Mouse (Mus musculus): Measurements from ENCODE around the gene Tenm3. TPM values are rescaled to one million over a fixed set of nuclear protein-coding genes. Genes with fewer than 3 reads are reported as not detected.

The Tenm3 gene
- polyA plus RNA-seq, 1 experiment, result 18.2 TPM

- Histone ChIP-seq H3K36me3 (ENCODE audit: control insufficient read depth, insufficient read depth) (no peaks in the 10 kb centered on the region), H3K27me3 (ENCODE audit: control insufficient read depth, insufficient read depth, insufficient read length) (no peaks in the 10 kb centered on the region), H3ac (ENCODE audit: control insufficient read depth, insufficient read length, low read depth) (no peak overlapping the region), H3K79me3 (ENCODE audit: low read depth) (no peaks in the 10 kb centered on the region), H3K79me2 (ENCODE audit: control insufficient read depth, insufficient read depth) (no peaks in the 10 kb centered on the region), H3K4me3 (ENCODE audit: insufficient read depth, poor library complexity, severe bottlenecking) (no peak overlapping the region)
- TF ChIP-seq CEBPB (IDR thresholded peaks at IDR 0.05; ENCODE audit: low read depth) (no peak), FOSL1 (IDR thresholded peaks at IDR 0.05; ENCODE audit: insufficient read depth, low read length, poor library complexity, severe bottlenecking) (no peak), MYOD1 (IDR thresholded peaks at IDR 0.05; ENCODE audit: control insufficient read depth, insufficient read length, low read depth) (no peak), USF1 (IDR thresholded peaks at IDR 0.05; ENCODE audit: low read depth) (no peak), CTCF (IDR thresholded peaks at IDR 0.05; ENCODE audit: control insufficient read depth, insufficient read depth, insufficient read length) (no peak), MAX (IDR thresholded peaks at IDR 0.05) (no peak), MYOG (IDR thresholded peaks at IDR 0.05; ENCODE audit: control insufficient read depth, extremely low read depth, insufficient read length) (no peak)
These were observed 490.3 kb downstream of the Tenm3 start for GRCm38 (mm10) chr8:48353458-48353857.

GRCm38 (mm10) chr8:48348901-48349300 lies 494.9 kb downstream of the Tenm3 start:
- no peaks in the 10 kb centered on the region for H3K79me3 ChIP-seq (ENCODE audit: low read depth)
- no peaks in the 10 kb centered on the region for H3K36me3 ChIP-seq (ENCODE audit: control insufficient read depth, insufficient read depth)
- H3K27me3 ChIP-seq (ENCODE audit: control insufficient read depth, insufficient read depth, insufficient read length), result no peaks in the 10 kb centered on the region

GRCm38 (mm10) chr8:48348386-48348785 lies 495.4 kb downstream of the Tenm3 start:
- Histone ChIP-seq H3K27me3 (ENCODE audit: control insufficient read depth, insufficient read depth, insufficient read length) (no peaks in the 10 kb centered on the region), H3K79me3 (ENCODE audit: low read depth) (no peaks in the 10 kb centered on the region), H3ac (ENCODE audit: control insufficient read depth, insufficient read length, low read depth) (no peak overlapping the region), H3K36me3 (ENCODE audit: control insufficient read depth, insufficient read depth) (no peaks in the 10 kb centered on the region), H3K4me3 (ENCODE audit: insufficient read depth, poor library complexity, severe bottlenecking) (no peak overlapping the region), H3K79me2 (ENCODE audit: control insufficient read depth, insufficient read depth) (no peaks in the 10 kb centered on the region)
- TF ChIP-seq MAX (IDR thresholded peaks at IDR 0.05) (no peak), MYOG (IDR thresholded peaks at IDR 0.05; ENCODE audit: control insufficient read depth, extremely low read depth, insufficient read length) (no peak), CEBPB (IDR thresholded peaks at IDR 0.05; ENCODE audit: low read depth) (no peak), USF1 (IDR thresholded peaks at IDR 0.05; ENCODE audit: low read depth) (no peak), MYOD1 (IDR thresholded peaks at IDR 0.05; ENCODE audit: control insufficient read depth, insufficient read length, low read depth) (no peak), CTCF (IDR thresholded peaks at IDR 0.05; ENCODE audit: control insufficient read depth, insufficient read depth, insufficient read length) (no peak), FOSL1 (IDR thresholded peaks at IDR 0.05; ENCODE audit: insufficient read depth, low read length, poor library complexity, severe bottlenecking) (no peak)

More at GRCm38 (mm10) chr8:48348901-48349300, 494.9 kb downstream of the Tenm3 start:
- TF ChIP-seq MYOD1 (IDR thresholded peaks at IDR 0.05; ENCODE audit: control insufficient read depth, insufficient read length, low read depth) (no peak), FOSL1 (IDR thresholded peaks at IDR 0.05; ENCODE audit: insufficient read depth, low read length, poor library complexity, severe bottlenecking) (no peak), MYOG (IDR thresholded peaks at IDR 0.05; ENCODE audit: control insufficient read depth, extremely low read depth, insufficient read length) (no peak), CTCF (IDR thresholded peaks at IDR 0.05; ENCODE audit: control insufficient read depth, insufficient read depth, insufficient read length) (no peak), MAX (IDR thresholded peaks at IDR 0.05) (no peak), USF1 (IDR thresholded peaks at IDR 0.05; ENCODE audit: low read depth) (no peak), CEBPB (IDR thresholded peaks at IDR 0.05; ENCODE audit: low read depth) (no peak)
- Histone ChIP-seq H3K79me2 (ENCODE audit: control insufficient read depth, insufficient read depth) (no peaks in the 10 kb centered on the region), H3ac (ENCODE audit: control insufficient read depth, insufficient read length, low read depth) (no peak overlapping the region), H3K4me3 (ENCODE audit: insufficient read depth, poor library complexity, severe bottlenecking) (no peak overlapping the region)

- Histone ChIP-seq H3K27me3 (ENCODE audit: control insufficient read depth, insufficient read depth, insufficient read length) (no peaks in the 10 kb centered on the region), H3K4me3 (ENCODE audit: insufficient read depth, poor library complexity, severe bottlenecking) (no peak overlapping the region), H3K79me2 (ENCODE audit: control insufficient read depth, insufficient read depth) (no peaks in the 10 kb centered on the region), H3K36me3 (ENCODE audit: control insufficient read depth, insufficient read depth) (no peaks in the 10 kb centered on the region), H3ac (ENCODE audit: control insufficient read depth, insufficient read length, low read depth) (no peak overlapping the region), H3K79me3 (ENCODE audit: low read depth) (no peaks in the 10 kb centered on the region)
- no peak for TF ChIP-seq MAX (IDR thresholded peaks at IDR 0.05)
- no peak for TF ChIP-seq MYOG (IDR thresholded peaks at IDR 0.05; ENCODE audit: control insufficient read depth, extremely low read depth, insufficient read length)
- no peak for TF ChIP-seq FOSL1 (IDR thresholded peaks at IDR 0.05; ENCODE audit: insufficient read depth, low read length, poor library complexity, severe bottlenecking)
- no peak for TF ChIP-seq USF1 (IDR thresholded peaks at IDR 0.05; ENCODE audit: low read depth)
- no peak for TF ChIP-seq CTCF (IDR thresholded peaks at IDR 0.05; ENCODE audit: control insufficient read depth, insufficient read depth, insufficient read length)
- no peak for TF ChIP-seq MYOD1 (IDR thresholded peaks at IDR 0.05; ENCODE audit: control insufficient read depth, insufficient read length, low read depth)
- no peak for TF ChIP-seq CEBPB (IDR thresholded peaks at IDR 0.05; ENCODE audit: low read depth)
These were observed 500.7 kb downstream of the Tenm3 start for GRCm38 (mm10) chr8:48343067-48343420.

GRCm38 (mm10) chr8:48342321-48343066 lies 501.3 kb downstream of the Tenm3 start:
- Histone ChIP-seq H3K36me3 (ENCODE audit: control insufficient read depth, insufficient read depth) (no peaks in the 10 kb centered on the region), H3K4me3 (ENCODE audit: insufficient read depth, poor library complexity, severe bottlenecking) (no peak overlapping the region), H3K79me3 (ENCODE audit: low read depth) (no peaks in the 10 kb centered on the region), H3K79me2 (ENCODE audit: control insufficient read depth, insufficient read depth) (no peaks in the 10 kb centered on the region), H3ac (ENCODE audit: control insufficient read depth, insufficient read length, low read depth) (no peak overlapping the region), H3K27me3 (ENCODE audit: control insufficient read depth, insufficient read depth, insufficient read length) (no peaks in the 10 kb centered on the region)
- TF ChIP-seq MYOG (IDR thresholded peaks at IDR 0.05; ENCODE audit: control insufficient read depth, extremely low read depth, insufficient read length) (no peak), FOSL1 (IDR thresholded peaks at IDR 0.05; ENCODE audit: insufficient read depth, low read length, poor library complexity, severe bottlenecking) (no peak), CTCF (IDR thresholded peaks at IDR 0.05; ENCODE audit: control insufficient read depth, insufficient read depth, insufficient read length) (no peak), CEBPB (IDR thresholded peaks at IDR 0.05; ENCODE audit: low read depth) (no peak), MYOD1 (IDR thresholded peaks at IDR 0.05; ENCODE audit: control insufficient read depth, insufficient read length, low read depth) (no peak), USF1 (IDR thresholded peaks at IDR 0.05; ENCODE audit: low read depth) (no peak), MAX (IDR thresholded peaks at IDR 0.05) (no peak)
